Mouse (Mus musculus): ENCODE measurements around the gene Dync1i1. TPM values are rescaled to one million over a fixed set of nuclear protein-coding genes. Genes with fewer than 3 reads are reported as not detected.

Dync1i1 gene
- polyA plus RNA-seq, 1 experiment from 2014 or later = 0.85 TPM

- H3K9me3 ChIP-seq (ENCODE audit: control insufficient read depth, low read length) = no peaks in the 10 kb centered on the region
- WGBS = 79% methylated on average over 5 of the region's 5 CpGs
- DNase-seq (ENCODE audit: low spot score) (no peak), ATAC-seq (ENCODE audit: low FRiP score, low TSS enrichment) (no peak)
- H3K4me1 ChIP-seq (replicated peaks; ENCODE audit: control insufficient read depth, insufficient read depth) = no peaks in the 10 kb centered on the region
- TF ChIP-seq CTCF (IDR thresholded peaks at IDR 0.05; ENCODE audit: low read depth) (no peak), EP300 (optimal IDR thresholded peaks at IDR 0.05) (no peak)
- no peaks in the 10 kb centered on the region for H3K36me3 ChIP-seq (ENCODE audit: control insufficient read depth, insufficient read depth, low read length)
- H3K4me3 ChIP-seq (ENCODE audit: low read depth, low read length) = no peak overlapping the region
- no peak overlapping the region for H3K9ac ChIP-seq (ENCODE audit: low read length)
- H3K4me2 ChIP-seq (replicated peaks; ENCODE audit: low read depth) = no peak overlapping the region
- H3K27me3 ChIP-seq (ENCODE audit: control insufficient read depth, insufficient read depth, low read length) = no peaks in the 10 kb centered on the region
- H3K27ac ChIP-seq (replicated peaks) = no peak overlapping the region
Measured at GRCm38 (mm10) chr6:5866091-5866490, 140.7 kb downstream of the Dync1i1 start.

GRCm38 (mm10) chr6:5867221-5867620, 141.8 kb downstream of the Dync1i1 start:
- DNase-seq (ENCODE audit: low spot score) (no peak), ATAC-seq (ENCODE audit: low FRiP score, low TSS enrichment) (no peak)
- 91% methylated on average over 4 of the region's 4 CpGs for WGBS
- TF ChIP-seq CTCF (IDR thresholded peaks at IDR 0.05; ENCODE audit: low read depth) (no peak), EP300 (optimal IDR thresholded peaks at IDR 0.05) (no peak)
- H3K4me3 ChIP-seq (ENCODE audit: low read depth, low read length) = no peak overlapping the region
- no peaks in the 10 kb centered on the region for H3K27me3 ChIP-seq (ENCODE audit: control insufficient read depth, insufficient read depth, low read length)
- H3K36me3 ChIP-seq (ENCODE audit: control insufficient read depth, insufficient read depth, low read length) = no peaks in the 10 kb centered on the region
- H3K9ac ChIP-seq (ENCODE audit: low read length) = no peak overlapping the region
- no peaks in the 10 kb centered on the region for H3K4me1 ChIP-seq (replicated peaks; ENCODE audit: control insufficient read depth, insufficient read depth)
- H3K9me3 ChIP-seq (ENCODE audit: control insufficient read depth, low read length) = no peaks in the 10 kb centered on the region
- H3K4me2 ChIP-seq (replicated peaks; ENCODE audit: low read depth) = no peak overlapping the region
- no peak overlapping the region for H3K27ac ChIP-seq (replicated peaks)

- no peak for ATAC-seq (ENCODE audit: low FRiP score, low TSS enrichment)
- H3K4me1 ChIP-seq (replicated peaks; ENCODE audit: control insufficient read depth, insufficient read depth) = no peaks in the 10 kb centered on the region
- DNase-seq (ENCODE audit: low spot score) = no peak
- no peaks in the 10 kb centered on the region for H3K36me3 ChIP-seq (ENCODE audit: control insufficient read depth, insufficient read depth, low read length)
- WGBS = 70% methylated on average over 5 of the region's 5 CpGs
- no peak overlapping the region for H3K27ac ChIP-seq (replicated peaks)
- H3K4me2 ChIP-seq (replicated peaks; ENCODE audit: low read depth) = no peak overlapping the region
- no peak overlapping the region for H3K9ac ChIP-seq (ENCODE audit: low read length)
- H3K27me3 ChIP-seq (ENCODE audit: control insufficient read depth, insufficient read depth, low read length) = no peaks in the 10 kb centered on the region
- no peaks in the 10 kb centered on the region for H3K9me3 ChIP-seq (ENCODE audit: control insufficient read depth, low read length)
- no peak overlapping the region for H3K4me3 ChIP-seq (ENCODE audit: low read depth, low read length)
- no peak for TF ChIP-seq CTCF (IDR thresholded peaks at IDR 0.05; ENCODE audit: low read depth)
- no peak for TF ChIP-seq EP300 (optimal IDR thresholded peaks at IDR 0.05)
Measured at GRCm38 (mm10) chr6:5871060-5871459, 145.6 kb downstream of the Dync1i1 start.

GRCm38 (mm10) chr6:5871581-5872298, 146.3 kb downstream of the Dync1i1 start:
- Histone ChIP-seq H3K36me3 (ENCODE audit: control insufficient read depth, insufficient read depth, low read length) (no peaks in the 10 kb centered on the region), H3K27me3 (ENCODE audit: control insufficient read depth, insufficient read depth, low read length) (no peaks in the 10 kb centered on the region), H3K9ac (ENCODE audit: low read length) (no peak overlapping the region), H3K4me1 (replicated peaks; ENCODE audit: control insufficient read depth, insufficient read depth) (no peaks in the 10 kb centered on the region), H3K4me3 (ENCODE audit: low read depth, low read length) (no peak overlapping the region), H3K4me2 (replicated peaks; ENCODE audit: low read depth) (no peak overlapping the region), H3K27ac (replicated peaks) (no peak overlapping the region), H3K9me3 (ENCODE audit: control insufficient read depth, low read length) (no peaks in the 10 kb centered on the region)
- DNase-seq (ENCODE audit: low spot score) (no peak), ATAC-seq (ENCODE audit: low FRiP score, low TSS enrichment) (no peak)
- no peak for TF ChIP-seq CTCF (IDR thresholded peaks at IDR 0.05; ENCODE audit: low read depth)
- TF ChIP-seq EP300 (optimal IDR thresholded peaks at IDR 0.05) = no peak
- 59% methylated on average over 15 of the region's 15 CpGs for WGBS

- no peak for TF ChIP-seq EP300 (optimal IDR thresholded peaks at IDR 0.05)
- H3K27ac ChIP-seq (replicated peaks) = no peak overlapping the region
- no peak overlapping the region for H3K4me3 ChIP-seq (ENCODE audit: low read depth, low read length)
- H3K4me1 ChIP-seq (replicated peaks; ENCODE audit: control insufficient read depth, insufficient read depth) = no peaks in the 10 kb centered on the region
- no peak overlapping the region for H3K9ac ChIP-seq (ENCODE audit: low read length)
- WGBS = 82% methylated on average over 6 of the region's 6 CpGs
- DNase-seq (ENCODE audit: low spot score) (no peak), ATAC-seq (ENCODE audit: low FRiP score, low TSS enrichment) (no peak)
- H3K4me2 ChIP-seq (replicated peaks; ENCODE audit: low read depth) = no peak overlapping the region
- H3K27me3 ChIP-seq (ENCODE audit: control insufficient read depth, insufficient read depth, low read length) = no peaks in the 10 kb centered on the region
- H3K9me3 ChIP-seq (ENCODE audit: control insufficient read depth, low read length) = no peaks in the 10 kb centered on the region
- no peaks in the 10 kb centered on the region for H3K36me3 ChIP-seq (ENCODE audit: control insufficient read depth, insufficient read depth, low read length)
Measured at GRCm38 (mm10) chr6:5889341-5889740, 163.9 kb downstream of the Dync1i1 start.

DNA sequence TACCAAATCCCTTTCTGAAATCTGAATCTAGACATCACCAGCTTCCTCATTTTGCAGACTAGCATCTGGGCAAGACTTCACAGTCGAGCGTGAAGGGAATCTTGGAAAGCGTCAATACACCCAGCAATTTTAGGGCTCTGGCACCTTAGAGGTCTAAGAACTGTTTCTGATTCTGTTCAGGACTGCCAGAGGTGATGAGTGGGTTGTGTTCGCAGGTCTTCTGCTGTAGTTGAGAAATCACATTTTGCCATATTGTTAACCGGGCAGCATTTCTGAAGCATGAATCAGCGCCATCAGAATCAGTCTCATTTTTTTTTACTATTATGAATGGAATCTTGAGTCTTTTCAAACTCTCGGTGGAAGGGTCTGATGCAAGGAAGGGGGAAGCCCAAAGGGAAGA, 185.9 kb downstream of the Dync1i1 start:
- no peaks in the 10 kb centered on the region for H3K36me3 ChIP-seq (ENCODE audit: control insufficient read depth, insufficient read depth, low read length)
- 79% methylated on average over 7 of the region's 7 CpGs for WGBS
- H3K4me3 ChIP-seq (ENCODE audit: low read depth, low read length) = no peak overlapping the region
- no peak overlapping the region for H3K9ac ChIP-seq (ENCODE audit: low read length)
- H3K27me3 ChIP-seq (ENCODE audit: control insufficient read depth, insufficient read depth, low read length) = no peaks in the 10 kb centered on the region
- no peaks in the 10 kb centered on the region for H3K4me1 ChIP-seq (replicated peaks; ENCODE audit: control insufficient read depth, insufficient read depth)
- ATAC-seq (ENCODE audit: low FRiP score, low TSS enrichment) (no peak), DNase-seq (ENCODE audit: low spot score) (no peak)
- no peak overlapping the region for H3K4me2 ChIP-seq (replicated peaks; ENCODE audit: low read depth)
- TF ChIP-seq CTCF (IDR thresholded peaks at IDR 0.05; ENCODE audit: low read depth) = no peak
- TF ChIP-seq EP300 (optimal IDR thresholded peaks at IDR 0.05) = no peak
- H3K27ac ChIP-seq (replicated peaks) = no peak overlapping the region
- H3K9me3 ChIP-seq (ENCODE audit: control insufficient read depth, low read length) = no peaks in the 10 kb centered on the region
